Mouse (Mus musculus) kidney, embryonic 15.5 days (tissue): ENCODE data around the gene Atp6v0a1. TPM values are rescaled to one million over a fixed set of nuclear protein-coding genes. Genes with fewer than 3 reads are reported as not detected.

Source experiments
- ATAC-seq: fragments of 200-750 bp; cut with Nextera tagmentation; replicated peaks from 2 replicates; pipeline ENCODE4 v1.8.0; 2017; ENCODE audit warnings: moderate TSS enrichment; ENCODE audit not compliant: low FRiP score
- H3K27ac ChIP-seq: fragments of 300-500 bp; sonication (generic); 2 replicates; pipeline ENCODE4 v1.5.1; 2015; ENCODE audit warnings: mild to moderate bottlenecking, inconsistent platforms
- H3K27me3 ChIP-seq: fragments of 300-500 bp; sonication (generic); 2 replicates; pipeline ENCODE4 v1.6.1; 2015; ENCODE audit warnings: inconsistent platforms
- H3K36me3 ChIP-seq: fragments of 300-500 bp; sonication (generic); 2 replicates; pipeline ENCODE4 v1.6.1; 2015; ENCODE audit warnings: inconsistent platforms
- H3K4me1 ChIP-seq: fragments of 300-500 bp; sonication (generic); 2 replicates; pipeline ENCODE4 v1.6.1; 2015; ENCODE audit warnings: inconsistent platforms
- H3K4me2 ChIP-seq: fragments of 300-500 bp; sonication (generic); 2 replicates; pipeline ENCODE4 v1.6.1; 2015; ENCODE audit warnings: moderate library complexity, mild to moderate bottlenecking, inconsistent platforms
- H3K4me3 ChIP-seq: fragments of 300-500 bp; sonication (generic); replicated peaks from 2 replicates; pipeline ENCODE4 v1.5.1; 2015; ENCODE audit warnings: mild to moderate bottlenecking, inconsistent platforms
- H3K9ac ChIP-seq: fragments of 300-500 bp; sonication (generic); 2 replicates; pipeline ENCODE4 v1.6.1; 2015; ENCODE audit warnings: mild to moderate bottlenecking, inconsistent platforms
- H3K9me3 ChIP-seq: fragments of 300-500 bp; sonication (generic); replicated peaks from 2 replicates; pipeline ENCODE4 v1.6.1; 2016; ENCODE audit warnings: inconsistent platforms
- WGBS: fragments of 180-500 bp; shearing (Covaris S2); methylation state at CpG from one replicate; pipeline ENCODE4 v1.1.7; 2015; ENCODE audit warnings: mixed read lengths; 5-methylcytosine and 5-hydroxymethylcytosine counted together
- polyA plus RNA-seq: library from polyadenylated mRNA; unstranded; fragments of >200 nt; fragmentation: Nextera tagmentation; extraction: Ambion mirVana; gene quantifications from 2 replicates; pipeline ENCODE4 v1.2.1, GENCODE M21; 2015

The Atp6v0a1 gene
- polyA plus RNA-seq, 1 experiment from 2014 or later, result 46.0 TPM

- 76% methylated on average over 1 of the region's 1 CpGs for WGBS
- no peak overlapping the region for H3K9ac ChIP-seq
Measured at GRCm38 (mm10) chr11:101031470-101031869, 22.2 kb downstream of the Atp6v0a1 start.

GRCm38 (mm10) chr11:101033856-101034500 is 24.7 kb downstream of the Atp6v0a1 start:
- H3K36me3 ChIP-seq, result peaks cover 80% of the 10 kb centered on the region
- ATAC-seq, result no peak

More at GRCm38 (mm10) chr11:101031470-101031869, 22.2 kb downstream of the Atp6v0a1 start:
- Histone ChIP-seq H3K4me1 (peaks cover 8% of the 10 kb centered on the region; the same call in 1 of the 2 replicates), H3K27me3 (no peaks in the 10 kb centered on the region), H3K4me3 (no peak overlapping the region), H3K36me3 (peaks cover 78% of the 10 kb centered on the region), H3K27ac (no peak overlapping the region), H3K9me3 (no peaks in the 10 kb centered on the region), H3K4me2 (no peak overlapping the region)
- ATAC-seq, result no peak

GRCm38 (mm10) chr11:101034614-101035327 is 25.5 kb downstream of the Atp6v0a1 start:
- ATAC-seq, result no peak
- H3K4me1 ChIP-seq, result peaks cover 8% of the 10 kb centered on the region; the same call in 1 of the 2 replicates
- no peak overlapping the region for H3K9ac ChIP-seq

More at GRCm38 (mm10) chr11:101033856-101034500, 24.7 kb downstream of the Atp6v0a1 start:
- H3K9me3 ChIP-seq, result no peaks in the 10 kb centered on the region
- no peak overlapping the region for H3K9ac ChIP-seq
- no peaks in the 10 kb centered on the region for H3K27me3 ChIP-seq
- 92% methylated on average over 17 of the region's 17 CpGs for WGBS
- no peak overlapping the region for H3K27ac ChIP-seq
- H3K4me1 ChIP-seq, result peaks cover 8% of the 10 kb centered on the region; the same call in 1 of the 2 replicates
- H3K4me3 ChIP-seq, result no peak overlapping the region
- no peak overlapping the region for H3K4me2 ChIP-seq

GRCm38 (mm10) chr11:101035328-101035695 is 26.1 kb downstream of the Atp6v0a1 start:
- Histone ChIP-seq H3K4me3 (no peak overlapping the region), H3K36me3 (peaks cover 82% of the 10 kb centered on the region), H3K4me2 (no peak overlapping the region), H3K9me3 (no peaks in the 10 kb centered on the region), H3K4me1 (peaks cover 8% of the 10 kb centered on the region; the same call in 1 of the 2 replicates), H3K27ac (0 out of 2 replicates have a peak overlapping the region, but pooled peaks have one; percentile 3), H3K9ac (no peak overlapping the region), H3K27me3 (no peaks in the 10 kb centered on the region)
- WGBS, result 49% methylated on average over 4 of the region's 4 CpGs
- no peak for ATAC-seq

More at GRCm38 (mm10) chr11:101034614-101035327, 25.5 kb downstream of the Atp6v0a1 start:
- 82% methylated on average over 8 of the region's 8 CpGs for WGBS
- Histone ChIP-seq H3K27ac (0 out of 2 replicates have a peak overlapping the region, but pooled peaks have one; percentile 3), H3K4me3 (no peak overlapping the region), H3K36me3 (peaks cover 81% of the 10 kb centered on the region), H3K4me2 (no peak overlapping the region), H3K27me3 (no peaks in the 10 kb centered on the region), H3K9me3 (no peaks in the 10 kb centered on the region)

GRCm38 (mm10) chr11:101037795-101038194 is 28.5 kb downstream of the Atp6v0a1 start:
- WGBS, result 88% methylated on average over 10 of the region's 10 CpGs
- Histone ChIP-seq H3K27me3 (no peaks in the 10 kb centered on the region), H3K4me3 (no peak overlapping the region), H3K4me2 (no peak overlapping the region), H3K9me3 (no peaks in the 10 kb centered on the region), H3K4me1 (peaks cover 8% of the 10 kb centered on the region; the same call in 1 of the 2 replicates), H3K36me3 (peaks cover 84% of the 10 kb centered on the region), H3K27ac (no peak overlapping the region), H3K9ac (no peak overlapping the region)
- ATAC-seq, result no peak

GRCm38 (mm10) chr11:101045826-101046225 is 36.6 kb downstream of the Atp6v0a1 start:
- 89% methylated on average over 4 of the region's 4 CpGs for WGBS
- H3K4me2 ChIP-seq, result no peak overlapping the region
- ATAC-seq, result no peak
- H3K4me1 ChIP-seq, result no peaks in the 10 kb centered on the region
- H3K9me3 ChIP-seq, result no peaks in the 10 kb centered on the region
- H3K27me3 ChIP-seq, result no peaks in the 10 kb centered on the region
- no peak overlapping the region for H3K4me3 ChIP-seq
- H3K27ac ChIP-seq, result no peak overlapping the region
- no peak overlapping the region for H3K9ac ChIP-seq
- H3K36me3 ChIP-seq, result peaks cover 83% of the 10 kb centered on the region

- Histone ChIP-seq H3K36me3 (peaks cover 80% of the 10 kb centered on the region), H3K9me3 (no peaks in the 10 kb centered on the region), H3K27me3 (no peaks in the 10 kb centered on the region), H3K27ac (no peak overlapping the region), H3K4me3 (no peak overlapping the region), H3K4me1 (no peaks in the 10 kb centered on the region), H3K4me2 (no peak overlapping the region), H3K9ac (no peak overlapping the region)
- 65% methylated on average over 9 of the region's 9 CpGs for WGBS
- no peak for ATAC-seq
Measured at GRCm38 (mm10) chr11:101046440-101046839, 37.2 kb downstream of the Atp6v0a1 start.

GRCm38 (mm10) chr11:101047502-101047901 is 38.2 kb downstream of the Atp6v0a1 start:
- H3K4me1 ChIP-seq, result no peaks in the 10 kb centered on the region
- H3K27ac ChIP-seq, result no peak overlapping the region
- WGBS, result 78% methylated on average over 3 of the region's 3 CpGs
- H3K4me3 ChIP-seq, result no peak overlapping the region
- H3K4me2 ChIP-seq, result no peak overlapping the region
- H3K27me3 ChIP-seq, result no peaks in the 10 kb centered on the region
- ATAC-seq, result no peak
- H3K36me3 ChIP-seq, result peaks cover 74% of the 10 kb centered on the region
- no peaks in the 10 kb centered on the region for H3K9me3 ChIP-seq
- no peak overlapping the region for H3K9ac ChIP-seq

- Histone ChIP-seq H3K4me2 (no peak overlapping the region), H3K9ac (no peak overlapping the region), H3K4me3 (no peak overlapping the region), H3K27ac (no peak overlapping the region), H3K36me3 (peaks cover 67% of the 10 kb centered on the region), H3K27me3 (no peaks in the 10 kb centered on the region), H3K4me1 (no peaks in the 10 kb centered on the region), H3K9me3 (no peaks in the 10 kb centered on the region)
- no peak for ATAC-seq
- 88% methylated on average over 9 of the region's 9 CpGs for WGBS
Measured at GRCm38 (mm10) chr11:101050359-101050758, 41.1 kb downstream of the Atp6v0a1 start.

- H3K9ac ChIP-seq, result no peak overlapping the region
- no peak overlapping the region for H3K4me2 ChIP-seq
- ATAC-seq, result no peak
- H3K27ac ChIP-seq, result no peak overlapping the region
- H3K4me1 ChIP-seq, result no peaks in the 10 kb centered on the region
- no peaks in the 10 kb centered on the region for H3K27me3 ChIP-seq
- no peaks in the 10 kb centered on the region for H3K9me3 ChIP-seq
- H3K4me3 ChIP-seq, result no peak overlapping the region
- peaks cover 60% of the 10 kb centered on the region for H3K36me3 ChIP-seq
- WGBS, result 90% methylated on average over 6 of the region's 6 CpGs
Measured at GRCm38 (mm10) chr11:101051051-101051493, 41.8 kb downstream of the Atp6v0a1 start.

GRCm38 (mm10) chr11:101051617-101052016 is 42.4 kb downstream of the Atp6v0a1 start:
- Histone ChIP-seq H3K9ac (no peak overlapping the region), H3K4me1 (0 out of 2 replicates have a peak, but pooled peaks cover 2% of the 10 kb centered on the region), H3K27ac (no peak overlapping the region), H3K4me2 (no peak overlapping the region), H3K4me3 (no peak overlapping the region), H3K27me3 (no peaks in the 10 kb centered on the region), H3K9me3 (no peaks in the 10 kb centered on the region), H3K36me3 (peaks cover 56% of the 10 kb centered on the region)
- WGBS, result 80% methylated on average over 8 of the region's 8 CpGs
- ATAC-seq, result no peak

GRCm38 (mm10) chr11:101052751-101053473 is 43.7 kb downstream of the Atp6v0a1 start:
- no peaks in the 10 kb centered on the region for H3K9me3 ChIP-seq
- H3K36me3 ChIP-seq, result peaks cover 65% of the 10 kb centered on the region
- no peak overlapping the region for H3K9ac ChIP-seq
- no peak for ATAC-seq
- H3K4me1 ChIP-seq, result peaks cover 10% of the 10 kb centered on the region
- WGBS, result 89% methylated on average over 10 of the region's 10 CpGs
- no peak overlapping the region for H3K4me3 ChIP-seq
- H3K27ac ChIP-seq, result no peak overlapping the region
- no peaks in the 10 kb centered on the region for H3K27me3 ChIP-seq
- H3K4me2 ChIP-seq, result no peak overlapping the region
